Mouse (Mus musculus) layer of hippocampus, adult 9-10 months (tissue): Measurements from ENCODE around the gene Adk.
"Not testable (repeated sequence)": the region's sequence is repeated elsewhere in the genome, so short reads cannot be mapped to it uniquely, and the experiment has no call there.

ENCODE experiments used
- DNase-seq: peaks from one replicate; pipeline ENCODE4 v3.0.0; 2022; ENCODE audit warnings: low spot score

The Adk gene

DNA sequence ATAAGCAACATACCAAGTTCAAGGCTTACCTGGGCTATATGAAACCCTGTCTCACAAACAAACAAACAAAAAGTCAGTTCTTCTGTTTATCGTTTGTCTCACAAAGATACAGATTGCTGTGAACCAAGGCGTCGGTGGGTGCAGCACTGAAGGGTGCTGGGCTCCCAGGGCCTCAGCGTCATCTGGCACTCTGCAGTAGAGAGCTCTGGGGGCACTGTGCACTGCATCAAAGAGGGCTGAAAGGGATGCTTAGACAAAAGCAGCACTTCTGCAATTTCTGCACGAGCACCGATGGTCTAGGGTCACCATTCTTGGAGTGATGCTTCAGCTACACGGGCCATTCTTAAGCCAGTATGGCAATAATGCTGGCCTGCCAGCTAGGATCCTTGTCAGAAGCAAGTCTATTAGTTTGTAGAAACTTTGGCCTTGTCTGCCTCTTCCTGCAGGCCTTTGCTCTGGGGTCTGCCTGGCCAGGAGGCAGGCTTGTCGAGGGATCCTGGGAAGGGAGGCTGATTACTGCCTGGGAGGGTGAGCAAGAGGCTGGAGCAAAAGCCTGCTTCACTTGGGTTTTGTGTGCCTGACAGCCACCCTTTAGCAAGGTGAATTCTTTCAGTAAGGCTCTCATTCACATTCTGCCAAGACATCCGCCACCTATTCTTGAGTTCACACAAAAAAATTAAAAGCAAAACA lies 436.2 kb downstream of the Adk start:
- not testable (repeated sequence) for DNase-seq

DNA sequence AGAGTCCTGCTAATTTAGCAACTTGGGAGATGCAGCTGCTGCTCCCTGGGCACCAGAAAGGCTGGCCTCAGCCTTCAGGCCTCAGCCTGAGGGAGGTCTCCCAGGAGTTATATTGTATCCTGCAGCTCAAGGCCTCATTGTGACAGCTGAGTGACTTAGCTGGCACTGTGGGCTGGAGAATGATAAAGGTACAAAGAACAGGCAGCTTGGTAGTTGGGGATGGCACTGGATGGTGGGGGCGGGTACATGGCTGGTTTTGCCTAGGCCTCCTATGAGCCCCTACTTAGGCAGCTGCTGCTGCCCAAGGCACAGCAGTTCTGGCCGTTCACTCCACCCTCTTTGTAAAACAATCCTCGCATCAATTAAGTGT lies 436.7 kb downstream of the Adk start:
- DNase-seq: no peak

DNA sequence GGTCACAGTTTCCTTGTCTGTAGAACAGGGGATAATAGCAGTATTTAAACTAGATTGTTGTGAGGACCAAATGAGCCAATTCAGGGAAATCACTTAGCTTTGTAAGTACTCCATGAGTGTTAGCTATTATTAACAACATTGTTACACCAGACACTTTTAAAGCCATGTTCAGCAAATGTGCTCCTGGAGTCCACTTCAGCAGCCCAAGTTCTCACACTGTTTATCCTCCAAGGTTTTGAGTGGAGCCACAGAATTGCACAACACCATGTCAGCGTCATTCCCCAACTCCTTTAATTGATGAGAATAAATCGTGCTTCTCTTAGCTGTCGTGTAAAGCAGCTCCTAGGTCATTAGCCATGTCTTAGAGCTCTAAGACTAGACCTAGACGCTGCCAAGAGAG lies 437.8 kb downstream of the Adk start:
- DNase-seq: no peak
